Mouse (Mus musculus) cerebellum, adult 2 months (tissue): ENCODE results near the gene Hist1h2bg.

Experiments
- CTCF ChIP-seq: fragments of 200-500 bp; IDR thresholded peaks from 2 replicates; pipeline ENCODE4 v1.5.1; 2011; ENCODE audit warnings: low read depth, mild to moderate bottlenecking, control low read depth, low read length, moderate library complexity, borderline replicate concordance; ENCODE audit not compliant: insufficient read depth
- POLR2A ChIP-seq: fragments of 200-500 bp; IDR thresholded peaks from 2 replicates; pipeline ENCODE4 v1.6.1; 2011; ENCODE audit warnings: low read length, control low read depth, borderline replicate concordance; ENCODE audit not compliant: insufficient read depth

- TF ChIP-seq POLR2A = no peak
- TF ChIP-seq CTCF = no peak
Measured at GRCm38 (mm10) chr13:23583387-23584068, 12.3 kb downstream of the Hist1h2bg start.
